Mouse (Mus musculus) embryonic stem cell, embryonic (primary cell): ENCODE measurements around the gene Pno1.
"Not testable (repeated sequence)": the region's sequence is repeated elsewhere in the genome, so short reads cannot be mapped to it uniquely, and the experiment has no call there.

Experiments
- CTCF ChIA-PET, 4 experiments: fragments of 300-600 bp in 2 of 4; fragments of 350-600 bp in 2 of 4; sonication (Branson Sonifier 250); formaldehyde crosslinking; loops; one replicate each; lab custom pipeline; 2022; ENCODE audit warnings: inconsistent platforms in 2 of 4; lab: Charles Lee
- POLR2A ChIA-PET, 4 experiments: fragments of 300-600 bp in 2 of 4; fragments of 350-600 bp in 2 of 4; sonication (Branson Sonifier 250); formaldehyde crosslinking; loops; one replicate each; lab custom pipeline; 2022; ENCODE audit warnings: antibody characterized with exemption in 4 of 4, inconsistent platforms in 1 of 4; lab: Charles Lee

Pno1 gene

GRCm38 (mm10) chr11:17211258-17212140 is at the start of gene Pno1:
Gene Pno1 (minus strand): TSS chr11:17211568.
- POLR2A ChIA-PET: interaction anchor here in 3 of 4 experiments (0.6 to 2.6 kb wide), 12 partner anchors 10 to 686 kb away, joined by 3 to 14 read pairs (median 4); partner anchors contain the start of genes C1d (in 2 of the 3) and Fbxo48 (in 1 of the 3)
- CTCF ChIA-PET: no interaction called here

- CTCF ChIA-PET: no interaction called here
- POLR2A ChIA-PET: interaction anchor here in 3 of 4 experiments (0.5 to 1.5 kb wide), 9 partner anchors 10 to 307 kb away, joined by 3 to 7 read pairs (median 4); partner anchors contain the start of genes Fbxo48 (in 1 of the 3) and Ppp3r1 (in 1 of the 3)
These were observed 46.5 kb upstream of the Pno1 start for GRCm38 (mm10) chr11:17257861-17258260.

GRCm38 (mm10) chr11:17257443-17257842 is 46.1 kb upstream of the Pno1 start, which contains the start of gene C1d:
Gene C1d (plus strand): TSS chr11:17257579.
- ChIA-PET CTCF (no interaction called here), POLR2A (interaction anchor here in 3 of 4 experiments (0.5 to 1.5 kb wide), 18 partner anchors 11 to 723 kb away, joined by 3 to 7 read pairs (median 3); partner anchors contain the start of genes Cnrip1 (in 1 of the 3), Fbxo48 (in 1 of the 3), Pno1 (in 1 of the 3) and Ppp3r1 (in 1 of the 3))

- ChIA-PET CTCF (interaction anchor here in 2 of 4 experiments (0.6 kb wide), 2 partner anchors 35 to 90 kb away, joined by 5 to 7 read pairs; no protein-coding TSS in a partner anchor), POLR2A (interaction anchor here in 3 of 4 experiments (0.6 to 1.5 kb wide), 16 partner anchors 10 to 722 kb away, joined by 3 to 7 read pairs (median 4); partner anchors contain the start of genes Cnrip1 (in 1 of the 3), Fbxo48 (in 1 of the 3), Pno1 (in 1 of the 3) and Ppp3r1 (in 1 of the 3))
These were observed 45.5 kb upstream of the Pno1 start for GRCm38 (mm10) chr11:17256813-17257365.

DNA sequence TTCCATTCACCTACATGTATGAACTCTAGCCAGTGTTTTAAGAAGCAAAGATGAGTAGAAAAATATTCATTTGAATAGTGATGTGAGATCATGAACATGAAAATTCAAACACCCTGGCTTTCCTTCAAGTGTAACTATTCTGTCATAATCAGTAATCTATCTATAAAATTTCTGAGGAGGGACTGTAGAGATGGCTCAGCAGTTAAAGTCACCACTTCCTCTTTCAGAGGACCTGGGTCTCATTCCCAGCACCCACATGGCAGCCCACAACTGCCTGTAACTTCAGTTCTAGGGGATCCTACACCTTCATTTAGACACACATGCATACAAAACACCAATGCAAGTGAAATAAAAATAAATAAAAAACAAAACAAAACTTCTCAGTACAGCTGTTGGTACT is 37.3 kb upstream of the Pno1 start:
- CTCF ChIA-PET: no interaction called here
- POLR2A ChIA-PET: no interaction called here

DNA sequence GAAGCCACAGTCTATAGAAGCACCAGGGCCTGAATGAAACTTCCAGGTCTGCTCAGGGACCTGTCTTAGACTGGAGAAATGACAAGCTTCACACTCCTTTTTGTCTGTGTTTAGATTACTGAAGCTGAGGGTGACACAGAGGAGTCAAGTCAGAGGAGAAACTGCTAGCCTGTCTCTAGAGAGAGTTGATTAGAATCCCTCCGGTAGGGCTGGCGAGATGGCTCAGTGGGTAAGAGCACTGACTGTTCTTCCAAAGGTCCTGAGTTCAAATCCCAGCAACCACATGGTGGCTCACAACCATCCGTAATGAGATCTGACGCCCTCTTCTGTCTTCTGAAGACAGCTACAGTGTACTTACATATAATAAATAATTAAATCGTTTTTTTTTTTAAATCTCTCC is 27.2 kb upstream of the Pno1 start:
- POLR2A ChIA-PET: interaction anchor here in 2 of 4 experiments (0.8 to 1.4 kb wide), 3 partner anchors 12 to 21 kb away, joined by 3 to 4 read pairs (median 3); no protein-coding TSS in a partner anchor
- CTCF ChIA-PET: not testable (repeated sequence)

- POLR2A ChIA-PET: no interaction called here
- CTCF ChIA-PET: no interaction called here
These were observed 25.2 kb upstream of the Pno1 start for GRCm38 (mm10) chr11:17236449-17237037.

- CTCF ChIA-PET: no interaction called here
These were observed 21.4 kb upstream of the Pno1 start for GRCm38 (mm10) chr11:17232792-17233191.

DNA sequence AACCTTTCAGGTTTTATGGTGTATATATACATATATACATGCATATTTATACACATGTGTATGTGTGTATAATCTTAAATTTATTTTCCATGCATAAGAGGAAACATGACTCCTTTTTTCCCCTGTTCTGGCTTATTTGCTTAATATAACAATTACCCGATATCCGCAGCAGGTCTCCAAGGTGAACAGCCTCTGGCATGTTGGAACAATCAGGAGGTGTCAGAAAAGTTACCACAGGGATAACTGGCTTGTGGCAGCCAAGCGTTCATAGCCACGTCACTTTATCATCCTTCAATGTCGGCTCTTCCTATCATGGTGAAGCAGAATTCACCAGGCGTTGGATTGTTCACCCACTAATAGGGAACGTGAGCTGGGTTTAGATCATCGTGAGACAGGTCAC is 9.8 kb upstream of the Pno1 start:
- ChIA-PET POLR2A (no interaction called here), CTCF (no interaction called here)

More at GRCm38 (mm10) chr11:17232792-17233191, 21.4 kb upstream of the Pno1 start:
- POLR2A ChIA-PET: interaction anchor here in 2 of 4 experiments (1.5 kb wide), 2 partner anchors 10 to 24 kb away, joined by 3 to 5 read pairs; partner anchors contain the start of gene C1d (in 1 of the 2)

- CTCF ChIA-PET: no interaction called here
- POLR2A ChIA-PET: interaction anchor here in 2 of 4 experiments (1.1 to 1.5 kb wide), 3 partner anchors 24 to 42 kb away, joined by 3 to 5 read pairs (median 4); partner anchors contain the start of gene C1d (in 1 of the 2)
These were observed 4.1 kb upstream of the Pno1 start for GRCm38 (mm10) chr11:17215475-17215874.

DNA sequence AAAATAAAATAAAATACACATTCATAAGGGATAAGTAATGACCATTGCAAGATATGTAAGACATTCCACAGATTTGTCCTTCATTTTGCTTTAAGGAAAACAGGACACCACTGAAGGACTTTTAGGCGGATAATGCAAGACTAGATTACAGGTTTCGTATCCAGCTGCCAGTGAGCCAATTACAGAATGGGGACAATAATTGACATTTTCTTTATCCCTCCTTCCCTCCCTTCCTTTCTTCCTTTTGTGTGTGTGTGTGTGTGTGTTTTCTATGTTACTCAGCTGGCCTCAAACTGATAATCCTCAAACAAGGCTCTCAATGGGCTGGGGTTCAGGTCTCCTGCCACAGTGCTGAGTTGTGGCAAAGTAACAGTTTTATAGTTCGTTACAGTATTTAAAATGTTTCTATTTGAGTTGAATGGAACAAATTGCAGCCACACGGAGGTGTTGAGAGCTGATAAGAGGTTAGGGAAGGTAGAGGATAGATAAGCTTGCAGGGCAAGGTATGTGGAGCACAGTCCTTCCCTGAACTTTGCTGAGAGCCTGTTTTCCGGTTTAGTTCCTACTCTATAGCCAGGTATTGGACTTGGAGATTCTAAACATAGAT is 1.6 kb upstream of the Pno1 start:
- ChIA-PET CTCF (no interaction called here), POLR2A (interaction anchor here in 1 of 4 experiments (0.7 kb wide), 1 partner anchor 12 kb away, joined by 3 read pairs; no protein-coding TSS in a partner anchor)

DNA sequence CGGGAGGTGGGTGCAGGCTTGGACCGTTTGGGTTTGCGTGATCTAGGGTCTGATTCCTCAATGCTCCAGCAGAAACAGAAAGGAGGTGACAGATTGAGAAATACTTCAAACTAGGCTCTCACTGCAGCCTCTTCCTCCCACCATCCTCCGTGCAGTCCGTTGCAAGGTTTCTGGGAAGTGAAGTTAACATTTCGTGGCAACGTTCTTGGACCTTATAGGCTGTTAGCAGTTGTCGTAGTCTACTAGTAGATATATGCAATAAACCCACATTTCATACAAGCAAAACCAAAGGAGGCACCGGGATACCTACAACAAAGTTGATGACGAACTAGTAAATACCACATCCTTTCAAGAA is 750 bp upstream of the Pno1 start:
- POLR2A ChIA-PET: interaction anchor here in 3 of 4 experiments (0.7 to 2.6 kb wide), 8 partner anchors 20 to 262 kb away, joined by 3 to 14 read pairs (median 4); partner anchors contain the start of genes C1d (in 2 of the 3) and Fbxo48 (in 1 of the 3)
- CTCF ChIA-PET: no interaction called here

DNA sequence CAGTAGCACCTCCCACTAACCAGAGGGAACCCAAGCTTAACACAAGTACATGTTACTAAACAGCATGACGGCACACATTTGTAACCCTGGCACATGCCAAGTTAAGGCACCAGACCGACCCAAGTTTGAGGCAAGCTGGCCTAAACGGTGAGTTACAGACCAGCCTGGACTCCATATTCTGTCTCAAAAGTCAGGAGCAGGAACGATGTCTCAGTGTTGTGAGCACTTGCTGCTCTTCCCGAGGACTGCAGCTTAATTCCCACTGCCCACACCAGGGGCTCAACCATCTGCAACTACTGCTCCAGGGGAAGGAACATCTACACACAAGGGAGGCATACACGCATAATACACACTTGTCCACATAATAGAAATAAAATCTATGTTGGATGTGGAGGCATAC is 8.9 kb downstream of the Pno1 start:
- CTCF ChIA-PET: no interaction called here
- POLR2A ChIA-PET: interaction anchor here in 2 of 4 experiments (1.5 to 3.6 kb wide), 4 partner anchors 10 to 31 kb away, joined by 3 to 18 read pairs (median 4); no protein-coding TSS in a partner anchor

DNA sequence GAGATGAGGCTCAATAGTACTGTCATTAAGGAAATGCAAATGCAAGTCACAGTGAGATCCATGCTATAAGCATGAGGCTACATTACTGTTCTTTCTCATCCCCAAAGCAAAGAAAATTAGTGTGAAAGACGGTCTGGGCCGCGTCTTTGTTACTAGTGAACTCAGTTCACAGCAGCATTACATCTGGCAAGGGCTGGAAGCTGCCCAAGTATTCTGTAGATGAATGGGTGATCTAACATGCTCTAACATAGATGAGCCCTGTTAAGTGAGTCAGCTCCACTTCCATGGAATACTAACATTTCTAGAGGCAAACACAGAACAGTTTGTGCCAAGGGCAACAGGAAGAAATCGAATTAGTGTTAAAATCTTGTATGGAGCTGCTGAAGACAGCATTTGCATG is 10.4 kb downstream of the Pno1 start:
- ChIA-PET CTCF (interaction anchor here in 2 of 4 experiments (0.8 to 1.3 kb wide), 2 partner anchors 9 kb away, joined by 3 read pairs; no protein-coding TSS in a partner anchor), POLR2A (interaction anchor here in 2 of 4 experiments (0.7 to 3.6 kb wide), 8 partner anchors 9 to 41 kb away, joined by 3 to 18 read pairs (median 3); partner anchors contain the start of genes Pno1 (in 1 of the 2) and Wdr92 (in 1 of the 2))

- ChIA-PET CTCF (no interaction called here), POLR2A (no interaction called here)
These were observed 11.4 kb downstream of the Pno1 start for GRCm38 (mm10) chr11:17199840-17200501.

- CTCF ChIA-PET: no interaction called here
- POLR2A ChIA-PET: no interaction called here
These were observed 12.2 kb downstream of the Pno1 start for GRCm38 (mm10) chr11:17199170-17199569.

GRCm38 (mm10) chr11:17192151-17192844 is 19.1 kb downstream of the Pno1 start:
- CTCF ChIA-PET: interaction anchor here in 3 of 4 experiments (0.5 to 1.2 kb wide), 6 partner anchors 9 to 693 kb away, joined by 3 to 4 read pairs (median 3); partner anchors contain the start of gene Wdr92 (in 1 of the 3)
- POLR2A ChIA-PET: interaction anchor here in 3 of 4 experiments (0.6 to 2.5 kb wide), 17 partner anchors 8 to 236 kb away, joined by 3 to 18 read pairs (median 4); partner anchors contain the start of genes Pno1 (in 2 of the 3) and Wdr92 (in 1 of the 3)
